Mouse (Mus musculus): ENCODE measurements around the gene Trappc5. TPM values are rescaled to one million over a fixed set of nuclear protein-coding genes. Genes with fewer than 3 reads are reported as not detected.

Gene Trappc5
- polyA plus RNA-seq, 1 experiment from 2014 or later: 46.3 TPM

DNA sequence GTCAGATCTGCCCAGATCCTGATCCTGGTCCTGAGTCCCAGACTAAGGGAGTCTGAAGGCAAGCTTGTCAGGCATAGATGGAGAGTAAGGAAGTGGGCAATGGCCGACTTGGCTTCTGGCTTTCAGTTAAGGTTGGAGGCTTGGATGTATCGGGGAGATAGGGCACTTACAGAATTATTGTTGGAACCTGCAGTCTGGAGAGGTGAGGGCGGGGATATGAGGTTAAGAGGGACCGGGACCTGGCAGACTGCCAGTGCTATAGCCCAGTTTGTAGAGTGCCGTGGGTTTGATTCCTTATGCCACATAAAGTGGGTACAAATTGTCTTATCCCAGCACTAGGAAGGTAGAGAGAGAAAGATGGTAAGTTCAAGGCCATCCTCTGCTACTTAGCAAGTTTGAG, 3.6 kb downstream of the Trappc5 start:
- no peak for ATAC-seq (ENCODE audit: low FRiP score)
- H3K36me3 ChIP-seq: peaks cover 43% of the 10 kb centered on the region
- H3K27ac ChIP-seq: no peak overlapping the region
- H3K4me3 ChIP-seq: no peak overlapping the region
- 95% methylated on average over 5 of the region's 5 CpGs for WGBS
- H3K4me2 ChIP-seq (replicated peaks): no peak overlapping the region
- no peaks in the 10 kb centered on the region for H3K27me3 ChIP-seq
- no peak overlapping the region for H3K9ac ChIP-seq
- no peaks in the 10 kb centered on the region for H3K9me3 ChIP-seq (replicated peaks)
- peaks cover 13% of the 10 kb centered on the region for H3K4me1 ChIP-seq

DNA sequence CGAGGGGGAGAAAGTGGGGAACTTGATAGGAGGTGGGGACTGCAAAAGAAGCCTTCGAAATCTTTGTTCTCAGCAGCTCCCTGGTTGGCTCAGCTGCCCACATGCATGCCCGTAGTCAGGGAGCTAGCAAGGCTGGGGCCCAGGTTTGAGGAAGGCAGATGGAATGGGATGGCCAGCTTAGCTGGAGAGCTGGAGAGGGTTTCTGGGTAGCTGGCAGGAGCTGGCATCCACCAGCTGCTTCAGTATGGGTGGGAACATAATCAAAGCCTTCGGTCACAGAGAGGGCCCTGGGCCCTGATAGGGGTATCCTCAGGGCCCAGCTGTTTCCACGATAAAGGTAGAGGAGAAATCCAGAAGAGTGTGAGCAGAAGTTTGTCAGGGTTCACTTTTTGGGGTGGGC, 6.3 kb downstream of the Trappc5 start:
- Histone ChIP-seq H3K9me3 (replicated peaks) (no peaks in the 10 kb centered on the region), H3K27me3 (no peaks in the 10 kb centered on the region), H3K4me2 (replicated peaks) (no peak overlapping the region), H3K27ac (no peak overlapping the region), H3K9ac (no peak overlapping the region), H3K4me1 (peaks cover 6% of the 10 kb centered on the region), H3K36me3 (peaks cover 43% of the 10 kb centered on the region), H3K4me3 (no peak overlapping the region)
- ATAC-seq (ENCODE audit: low FRiP score): no peak
- WGBS: 90% methylated on average over 5 of the region's 5 CpGs

DNA sequence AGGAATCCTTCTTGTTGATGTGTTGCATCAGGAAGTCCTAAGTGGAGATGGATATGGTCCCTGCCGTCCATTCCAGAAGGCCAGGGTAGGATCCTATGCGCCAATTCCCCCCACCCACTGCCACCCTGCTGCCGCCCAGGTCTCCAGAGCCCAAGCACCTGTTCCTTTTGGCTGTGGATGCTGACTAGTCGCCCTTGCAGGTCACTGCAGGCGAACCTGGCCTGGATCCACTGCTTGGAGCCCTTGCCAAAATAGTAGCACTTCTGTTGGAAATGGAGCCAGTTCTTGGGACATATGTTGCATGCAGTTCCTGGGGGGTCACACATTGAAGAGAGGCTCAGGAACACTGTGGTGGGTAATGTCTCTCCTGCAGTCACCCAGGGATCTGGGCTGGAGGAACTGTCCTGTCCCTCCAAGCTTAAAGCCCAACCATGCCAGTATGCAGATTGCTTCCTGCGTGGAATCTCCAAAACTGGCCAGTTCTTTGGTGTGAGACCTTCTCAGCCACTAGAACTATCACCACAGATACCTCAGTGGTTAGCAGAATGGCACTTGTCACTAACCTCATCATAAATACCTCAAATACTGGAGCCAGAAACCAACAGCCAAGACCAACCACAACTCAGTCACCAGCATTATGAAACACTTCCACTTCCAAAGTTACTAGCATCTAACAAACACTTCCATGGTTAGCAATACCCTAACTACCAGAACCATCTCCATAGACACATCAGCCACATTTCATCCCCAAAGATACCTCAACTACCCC, 7.5 kb downstream of the Trappc5 start:
- H3K4me3 ChIP-seq: no peak overlapping the region
- no peaks in the 10 kb centered on the region for H3K4me1 ChIP-seq
- H3K27ac ChIP-seq: no peak overlapping the region
- 79% methylated on average over 6 of the region's 6 CpGs for WGBS
- H3K4me2 ChIP-seq (replicated peaks): no peak overlapping the region
- no peak overlapping the region for H3K9ac ChIP-seq
- H3K9me3 ChIP-seq (replicated peaks): no peaks in the 10 kb centered on the region
- no peaks in the 10 kb centered on the region for H3K27me3 ChIP-seq
- ATAC-seq (ENCODE audit: low FRiP score): no peak
- peaks cover 42% of the 10 kb centered on the region for H3K36me3 ChIP-seq

DNA sequence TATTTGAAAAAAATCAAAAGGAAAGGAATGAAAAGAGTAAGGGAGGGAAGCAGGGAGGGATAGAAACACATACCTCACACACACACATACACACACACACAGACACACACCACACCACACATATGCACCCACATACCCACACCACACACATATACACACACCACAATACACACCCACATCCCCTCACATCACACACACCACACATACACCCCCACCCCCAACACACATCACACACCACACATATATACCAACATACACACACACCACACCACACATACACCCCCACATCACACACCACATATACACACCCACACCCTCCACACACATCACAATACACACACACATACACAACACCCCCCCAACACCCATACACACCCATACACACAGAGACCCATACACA, 8.4 kb downstream of the Trappc5 start:
- Histone ChIP-seq H3K36me3 (peaks cover 33% of the 10 kb centered on the region), H3K9ac (no peak overlapping the region), H3K27me3 (no peaks in the 10 kb centered on the region), H3K4me3 (no peak overlapping the region), H3K4me1 (no peaks in the 10 kb centered on the region), H3K9me3 (replicated peaks) (no peaks in the 10 kb centered on the region), H3K27ac (no peak overlapping the region), H3K4me2 (replicated peaks) (no peak overlapping the region)
- no peak for ATAC-seq (ENCODE audit: low FRiP score)

DNA sequence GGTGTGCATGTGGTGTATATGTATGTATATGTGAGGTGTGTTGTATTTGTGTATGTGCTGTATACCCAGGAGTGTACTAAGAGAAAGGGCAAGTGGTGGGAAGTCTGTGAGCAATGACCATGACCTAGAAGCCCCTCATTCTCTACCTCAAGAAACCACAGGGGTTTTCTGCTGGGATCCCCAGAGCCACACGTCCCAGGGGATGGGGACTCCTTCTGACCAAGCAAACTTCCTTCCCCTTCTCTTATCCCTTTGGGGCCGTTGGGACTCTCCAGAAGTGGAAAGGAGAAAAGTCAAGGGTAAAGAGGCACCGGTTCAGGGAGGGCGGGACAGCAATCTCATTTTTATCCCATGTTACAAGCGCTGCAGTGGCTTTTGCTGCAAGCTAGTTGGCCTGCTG, 9.3 kb downstream of the Trappc5 start:
- no peak for ATAC-seq (ENCODE audit: low FRiP score)
- H3K36me3 ChIP-seq: peaks cover 24% of the 10 kb centered on the region
- no peaks in the 10 kb centered on the region for H3K27me3 ChIP-seq

DNA sequence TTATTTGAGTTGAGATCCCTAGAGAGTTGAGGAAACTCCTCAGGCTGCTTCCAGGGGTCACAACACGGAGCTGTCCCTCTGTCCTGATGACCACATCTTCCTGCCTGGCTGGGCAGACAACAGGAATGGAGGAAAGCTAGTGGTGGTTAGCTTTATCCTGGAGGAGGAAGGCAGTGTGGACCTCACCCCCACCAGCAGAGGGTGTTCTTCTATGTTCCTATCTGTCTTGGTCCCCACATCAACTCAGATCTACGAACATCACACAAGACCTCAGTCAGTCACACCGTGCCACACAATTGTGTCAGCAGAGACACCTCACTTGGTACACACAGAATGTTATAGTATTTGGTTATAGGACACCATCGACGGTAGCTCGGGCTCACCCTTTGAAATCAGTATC, 11.4 kb downstream of the Trappc5 start:
- Histone ChIP-seq H3K4me2 (replicated peaks) (no peak overlapping the region), H3K9ac (no peak overlapping the region), H3K9me3 (replicated peaks) (no peaks in the 10 kb centered on the region), H3K27me3 (no peaks in the 10 kb centered on the region), H3K27ac (no peak overlapping the region), H3K4me3 (no peak overlapping the region), H3K4me1 (no peaks in the 10 kb centered on the region), H3K36me3 (peaks cover 4% of the 10 kb centered on the region)
- 73% methylated on average over 6 of the region's 6 CpGs for WGBS
- ATAC-seq (ENCODE audit: low FRiP score): no peak

More for the DNA sequence above, 9.3 kb downstream of the Trappc5 start:
- Histone ChIP-seq H3K27ac (no peak overlapping the region), H3K9ac (no peak overlapping the region), H3K4me1 (no peaks in the 10 kb centered on the region), H3K9me3 (replicated peaks) (no peaks in the 10 kb centered on the region), H3K4me2 (replicated peaks) (no peak overlapping the region), H3K4me3 (no peak overlapping the region)
- 73% methylated on average over 5 of the region's 5 CpGs for WGBS

DNA sequence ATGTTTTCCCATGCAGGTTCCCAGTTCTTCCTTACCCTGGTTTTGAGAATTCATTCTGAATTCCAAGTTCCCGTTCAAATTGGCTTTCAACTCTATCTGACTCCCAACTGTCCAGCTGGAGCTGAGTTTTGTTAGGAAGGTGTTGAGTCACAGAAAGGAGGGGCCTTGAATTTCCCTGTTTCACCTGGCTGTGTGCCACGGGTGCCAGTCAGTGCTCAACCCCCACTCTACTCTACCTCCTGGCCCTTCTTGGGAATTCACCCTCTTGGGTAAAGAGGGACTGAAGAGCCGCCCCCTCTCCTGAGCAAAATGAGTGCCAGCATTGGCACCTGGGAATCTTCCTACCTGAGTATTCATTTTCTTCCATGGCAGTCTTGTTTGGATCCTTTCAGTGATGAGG, 14.7 kb downstream of the Trappc5 start:
- Histone ChIP-seq H3K4me3 (no peak overlapping the region), H3K27me3 (no peaks in the 10 kb centered on the region), H3K4me1 (no peaks in the 10 kb centered on the region), H3K27ac (no peak overlapping the region), H3K9me3 (replicated peaks) (no peaks in the 10 kb centered on the region), H3K9ac (no peak overlapping the region), H3K36me3 (no peaks in the 10 kb centered on the region), H3K4me2 (replicated peaks) (no peak overlapping the region)
- WGBS: 76% methylated on average over 3 of the region's 3 CpGs
- ATAC-seq (ENCODE audit: low FRiP score): no peak

DNA sequence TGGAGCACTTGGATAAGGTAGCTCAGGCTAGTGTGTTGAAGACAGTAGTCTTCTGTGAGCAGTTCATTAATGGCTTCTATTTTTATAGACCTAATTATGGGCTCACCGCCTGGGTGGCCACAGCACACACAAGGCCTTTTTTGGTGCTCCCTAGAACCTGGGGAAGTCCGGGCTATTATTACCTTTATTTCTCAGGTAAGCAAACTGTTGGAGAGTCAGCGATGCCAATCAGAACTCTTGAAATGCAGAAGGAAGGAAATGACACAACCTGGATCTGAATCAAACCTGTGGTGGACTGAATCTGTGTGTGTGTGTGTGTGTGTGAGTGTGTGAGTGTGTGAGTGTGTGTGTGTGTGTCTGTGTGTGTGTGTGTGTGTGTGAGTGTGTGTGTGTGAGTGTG, 18.0 kb downstream of the Trappc5 start, which contains the start of gene Fcer2a:
Fcer2a (minus strand) TSS at position 55 of the 400 bp plus-strand sequence.
- H3K4me3 ChIP-seq: no peak within 1 kb of the TSS
- H3K36me3 ChIP-seq: no peaks in the 10 kb centered on the region
- H3K4me2 ChIP-seq (replicated peaks): no peak within 1 kb of the TSS
- no peak for ATAC-seq (ENCODE audit: low FRiP score)
- no peak within 1 kb of the TSS for H3K27ac ChIP-seq
- no peak within 1 kb of the TSS for H3K9ac ChIP-seq
- 89% methylated on average over 3 of the region's 3 CpGs for WGBS
- H3K9me3 ChIP-seq (replicated peaks): no peaks in the 10 kb centered on the region
- H3K27me3 ChIP-seq: no peaks in the 10 kb centered on the region
- no peaks in the 10 kb centered on the region for H3K4me1 ChIP-seq

DNA sequence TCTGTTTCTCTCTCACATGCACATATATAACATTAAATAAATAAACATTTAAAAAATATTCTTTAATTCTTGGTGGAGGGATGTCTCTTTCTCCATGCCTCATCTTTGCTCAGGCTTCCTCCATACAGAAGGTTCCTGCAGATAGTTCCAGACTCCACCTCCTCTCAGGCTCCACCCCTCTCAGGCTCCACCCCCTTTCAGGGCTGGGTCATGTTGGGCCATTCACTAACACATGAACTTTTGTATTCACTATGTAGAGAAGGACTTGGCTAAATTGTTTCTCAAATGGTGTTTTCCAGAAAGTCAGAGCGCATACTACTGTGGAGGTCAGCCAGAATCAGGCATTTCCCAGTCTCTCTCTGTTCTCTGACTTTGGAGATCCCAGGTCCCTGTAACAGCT, 25.4 kb downstream of the Trappc5 start:
- Histone ChIP-seq H3K4me3 (no peak overlapping the region), H3K27ac (no peak overlapping the region), H3K27me3 (no peaks in the 10 kb centered on the region), H3K36me3 (no peaks in the 10 kb centered on the region), H3K4me1 (no peaks in the 10 kb centered on the region), H3K4me2 (replicated peaks) (no peak overlapping the region), H3K9me3 (replicated peaks) (no peaks in the 10 kb centered on the region; the same call in 1 of the 2 replicates), H3K9ac (no peak overlapping the region)
- ATAC-seq (ENCODE audit: low FRiP score): no peak
- WGBS: 93% methylated on average over 1 of the region's 1 CpGs

DNA sequence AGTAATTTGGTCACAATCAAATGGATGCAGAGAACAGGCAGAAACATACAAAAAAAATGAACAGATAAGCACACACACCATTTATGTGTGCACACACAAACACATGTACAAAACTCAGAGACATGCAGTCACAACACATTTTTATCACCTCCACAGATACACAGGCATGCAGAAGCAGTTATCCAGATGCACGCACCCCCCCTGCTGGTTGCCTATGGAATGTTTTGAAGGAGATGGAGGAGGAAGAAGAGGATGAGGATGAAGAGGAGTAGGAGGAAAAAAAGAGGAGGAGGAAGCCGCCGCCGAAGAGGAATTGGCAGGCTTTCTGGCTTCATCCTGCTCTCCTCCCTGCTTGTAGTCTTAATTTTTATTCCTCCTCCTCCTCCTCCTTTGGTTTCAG, 29.6 kb downstream of the Trappc5 start:
- H3K4me2 ChIP-seq (replicated peaks): no peak overlapping the region
- H3K4me3 ChIP-seq: no peak overlapping the region
- no peak for ATAC-seq (ENCODE audit: low FRiP score)
- WGBS: 27% methylated on average over 1 of the region's 4 CpGs
- H3K27ac ChIP-seq: no peak overlapping the region
- no peaks in the 10 kb centered on the region for H3K4me1 ChIP-seq
- H3K27me3 ChIP-seq: no peaks in the 10 kb centered on the region
- H3K9ac ChIP-seq: no peak overlapping the region
- H3K9me3 ChIP-seq (replicated peaks): no peaks in the 10 kb centered on the region; the same call in 1 of the 2 replicates
- no peaks in the 10 kb centered on the region for H3K36me3 ChIP-seq

DNA sequence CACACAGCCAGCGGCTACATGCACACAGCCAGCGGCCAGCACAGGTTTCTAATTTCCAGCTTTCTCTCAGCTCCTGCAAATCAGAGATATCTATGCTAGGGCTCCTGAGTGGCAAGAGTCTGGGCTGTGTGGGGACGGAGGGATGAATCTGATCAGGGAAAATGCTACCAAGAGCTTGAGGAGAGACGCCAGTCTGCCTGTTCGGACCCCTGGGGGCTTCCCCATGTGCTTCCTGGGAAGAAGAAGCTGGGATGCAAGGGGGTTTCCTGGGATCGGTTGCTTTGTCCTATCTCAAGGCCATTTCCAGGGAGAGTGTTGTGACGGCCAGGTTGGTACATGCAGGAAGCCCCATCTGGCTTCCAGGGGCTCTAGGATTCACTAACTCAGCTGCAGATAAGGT, 31.5 kb downstream of the Trappc5 start:
- Histone ChIP-seq H3K9me3 (replicated peaks) (no peaks in the 10 kb centered on the region), H3K9ac (no peak overlapping the region), H3K36me3 (no peaks in the 10 kb centered on the region), H3K27me3 (no peaks in the 10 kb centered on the region), H3K4me2 (replicated peaks) (no peak overlapping the region), H3K27ac (no peak overlapping the region), H3K4me1 (no peaks in the 10 kb centered on the region), H3K4me3 (no peak overlapping the region)
- no peak for ATAC-seq (ENCODE audit: low FRiP score)
- WGBS: 76% methylated on average over 7 of the region's 7 CpGs

DNA sequence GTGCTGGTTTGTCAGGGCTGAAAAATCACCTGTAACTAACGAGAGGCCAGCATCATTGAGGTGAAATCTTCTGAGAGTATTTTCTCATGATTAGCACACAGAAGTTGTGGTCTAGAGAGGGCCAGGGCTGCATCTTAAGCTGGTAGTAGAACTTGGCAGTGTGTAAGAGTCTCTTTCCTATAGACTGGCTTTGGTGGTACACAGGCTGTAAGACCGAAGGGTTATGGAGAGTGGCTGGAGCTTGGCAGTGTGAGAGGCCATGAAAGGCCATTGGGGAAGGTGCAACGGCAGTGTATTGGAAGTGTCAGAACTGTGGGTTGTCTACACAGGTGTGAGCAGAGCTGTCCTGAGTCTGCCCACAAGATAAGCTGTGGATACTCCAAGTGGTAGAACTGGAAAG, 34.2 kb downstream of the Trappc5 start:
- Histone ChIP-seq H3K4me3 (no peak overlapping the region), H3K4me1 (no peaks in the 10 kb centered on the region), H3K27me3 (no peaks in the 10 kb centered on the region), H3K36me3 (no peaks in the 10 kb centered on the region), H3K9me3 (replicated peaks) (no peaks in the 10 kb centered on the region), H3K27ac (no peak overlapping the region), H3K9ac (no peak overlapping the region), H3K4me2 (replicated peaks) (no peak overlapping the region)
- WGBS: 80% methylated on average over 3 of the region's 3 CpGs
- no peak for ATAC-seq (ENCODE audit: low FRiP score)

DNA sequence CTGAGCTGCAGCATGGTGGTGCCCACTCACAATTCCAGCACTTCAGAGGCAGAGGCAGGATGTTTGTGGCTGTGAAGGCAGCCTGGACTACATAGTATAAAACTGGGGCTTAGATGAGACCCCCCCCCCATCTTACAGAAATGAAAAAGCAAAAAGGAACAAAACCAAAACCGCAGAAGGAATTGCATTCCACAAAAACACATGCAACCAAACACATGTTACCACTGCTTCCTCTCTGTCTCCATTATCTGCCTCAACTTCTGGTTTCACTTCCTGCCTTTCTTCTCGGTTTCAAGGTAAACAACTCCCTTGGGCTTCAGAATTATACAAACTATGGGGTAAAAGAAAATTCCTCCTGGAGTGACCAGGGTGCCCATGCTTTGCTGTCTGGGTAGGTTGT, 35.5 kb downstream of the Trappc5 start:
- no peak for ATAC-seq (ENCODE audit: low FRiP score)
- H3K9me3 ChIP-seq (replicated peaks): no peaks in the 10 kb centered on the region
- no peak overlapping the region for H3K9ac ChIP-seq
- no peaks in the 10 kb centered on the region for H3K36me3 ChIP-seq
- WGBS: 65% methylated on average over 2 of the region's 2 CpGs
- no peak overlapping the region for H3K4me3 ChIP-seq
- no peak overlapping the region for H3K27ac ChIP-seq
- no peaks in the 10 kb centered on the region for H3K4me1 ChIP-seq
- no peak overlapping the region for H3K4me2 ChIP-seq (replicated peaks)
- H3K27me3 ChIP-seq: no peaks in the 10 kb centered on the region
